Mouse (Mus musculus) cerebellum, postnatal 4 days (tissue): ENCODE results near the gene Fam205a2.
"Not testable (repeated sequence)": the region's sequence is repeated elsewhere in the genome, so short reads cannot be mapped to it uniquely, and the experiment has no call there.

Source experiments
- DNase-seq, 2 experiments: peaks; one replicate each; pipeline ENCODE4 v3.0.0; 2022; ENCODE audit warnings: low spot score in 2 of 2, mixed read lengths in 1 of 2

Fam205a2 gene

DNA sequence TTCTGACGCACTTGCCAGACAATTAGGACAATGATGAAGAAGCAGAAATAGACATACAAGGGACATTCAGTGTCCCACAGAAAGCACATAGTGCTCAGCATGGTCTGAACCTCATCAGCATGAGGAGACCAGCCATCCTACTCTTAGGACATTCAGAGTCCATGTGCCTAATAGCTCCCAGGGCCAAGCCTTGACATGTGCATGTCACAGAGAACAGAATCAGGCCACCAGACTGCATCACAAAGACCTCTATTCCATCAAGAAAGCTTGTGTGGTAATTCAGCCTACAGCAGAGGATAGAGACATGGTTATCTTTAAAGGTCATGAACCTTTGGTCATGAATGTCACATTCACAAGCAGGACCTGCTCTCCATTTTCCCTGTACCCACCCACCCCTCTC is at the start of gene Fam205a2:
Gene Fam205a2, minus strand, starts transcription at position 101 of the 400 bp plus-strand sequence.
- DNase-seq, result not testable (repeated sequence)
